Comparison of ENCODE assay signal across 8 mouse cellular contexts in the genomic region with DNA sequence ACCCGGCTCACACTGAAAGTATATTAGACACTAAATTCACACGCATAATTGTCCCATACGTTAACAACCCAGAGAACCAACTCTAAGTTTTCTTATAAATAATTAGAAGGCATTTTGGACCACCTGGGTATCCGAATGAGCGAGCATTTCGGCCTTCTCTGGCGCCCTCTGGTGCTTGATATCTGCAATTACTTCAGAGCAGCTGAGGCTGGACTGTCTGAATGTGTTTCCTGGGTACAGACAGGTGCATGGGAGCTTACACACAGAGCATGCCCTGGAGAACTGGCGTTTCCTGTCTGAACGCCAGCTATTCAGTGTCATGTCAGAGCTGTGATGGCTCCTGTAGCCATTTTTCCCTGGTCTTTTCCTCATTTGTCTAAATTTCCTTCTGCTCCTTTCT. TPM values are rescaled to one million over a fixed set of nuclear protein-coding genes. Genes with fewer than 3 reads are reported as not detected.
DNase-seq lines count a peak whose midpoint lies in the region; ATAC-seq lines count a peak whose summit lies in the region.
"Had no signal": no experiment of that assay in that cellular context is flagged by ENCODE, and none has a peak within 500 bp of the region (broad histone marks: within the 10 kb centered on the region; RNA-seq: fewer than 3 reads in every experiment).

No protein-coding gene starts in this region.

- no peaks in the 10 kb centered on the region for H3K9me3 ChIP-seq in neural tube, embryonic 11.5 days (ENCODE audit: control insufficient read depth, low read length)
- no peaks in the 10 kb centered on the region for H3K9me3 ChIP-seq in neural tube, embryonic 15.5 days (replicated peaks)
- H3K9me3 ChIP-seq in liver, embryonic 13.5 days (replicated peaks) = no peaks in the 10 kb centered on the region
- H3K9me3 ChIP-seq: heart, embryonic 13.5 days had no signal

- no peaks in the 10 kb centered on the region; the same call in 1 of the 2 replicates for H3K4me1 ChIP-seq in neural tube, embryonic 11.5 days (ENCODE audit: control insufficient read depth, insufficient read depth, low read length)
- peaks cover 9% of the 10 kb centered on the region for H3K4me1 ChIP-seq in neural tube, embryonic 15.5 days
- peaks cover 27% of the 10 kb centered on the region for H3K4me1 ChIP-seq in liver, embryonic 13.5 days (replicated peaks)

- H3K9ac ChIP-seq in neural tube, embryonic 11.5 days (ENCODE audit: low read length) = no peak overlapping the region
- no peak overlapping the region for H3K9ac ChIP-seq in neural tube, embryonic 15.5 days (replicated peaks)
- H3K9ac ChIP-seq in liver, embryonic 13.5 days = no peak overlapping the region
- H3K9ac ChIP-seq: heart, embryonic 13.5 days had no signal

- WGBS in neural tube, embryonic 11.5 days = 4% methylated on average over 9 of the region's 9 CpGs
- WGBS in neural tube, embryonic 15.5 days = 4% methylated on average over 9 of the region's 9 CpGs
- WGBS in liver, embryonic 13.5 days (ENCODE audit: insufficient replicate concordance) = 4% methylated on average over 9 of the region's 9 CpGs

- H3K4me3 ChIP-seq in neural tube, embryonic 11.5 days (ENCODE audit: low read depth, low read length) = no peak overlapping the region
- no peak overlapping the region for H3K4me3 ChIP-seq in neural tube, embryonic 15.5 days (replicated peaks)
- no peak overlapping the region for H3K4me3 ChIP-seq in liver, embryonic 13.5 days (replicated peaks)
- H3K4me3 ChIP-seq: heart, embryonic 13.5 days had no signal

- DNase-seq in neural tube, embryonic 11.5 days (ENCODE audit: low spot score) = peak; percentile 63
- peak; percentile 61 for DNase-seq in T-cell, adult 2 months (ENCODE audit: low spot score)
- peak; percentile 58 to 75 for DNase-seq in cerebellum, postnatal 25 days
- DNase-seq in heart, postnatal 14 days = peak; percentile 55 to 73
- peak; percentile 37 for DNase-seq in liver, embryonic 13.5 days
- DNase-seq in retina, postnatal 7 days (ENCODE audit: low read depth, low spot score) = peak; percentile 38

- H3K4me2 ChIP-seq in neural tube, embryonic 11.5 days (ENCODE audit: low read depth) = no peak overlapping the region
- no peak overlapping the region for H3K4me2 ChIP-seq in neural tube, embryonic 15.5 days
- H3K4me2 ChIP-seq in liver, embryonic 13.5 days = no peak overlapping the region
- H3K4me2 ChIP-seq: heart, embryonic 13.5 days had no signal

- peaks cover 70% of the 10 kb centered on the region for H3K27me3 ChIP-seq in neural tube, embryonic 11.5 days (ENCODE audit: control insufficient read depth, insufficient read depth, low read length)
- peaks cover 85% of the 10 kb centered on the region for H3K27me3 ChIP-seq in neural tube, embryonic 15.5 days (replicated peaks)
- peaks cover 24% of the 10 kb centered on the region for H3K27me3 ChIP-seq in liver, embryonic 13.5 days

- H3K27ac ChIP-seq in neural tube, embryonic 11.5 days (ENCODE audit: low read depth, low read length) = no peak overlapping the region
- no peak overlapping the region for H3K27ac ChIP-seq in neural tube, embryonic 15.5 days (replicated peaks)
- no peak overlapping the region for H3K27ac ChIP-seq in liver, embryonic 13.5 days
- H3K27ac ChIP-seq: heart, embryonic 13.5 days had no signal

- intact Hi-C loops in heart, postnatal 14 days (cut with DNase I) = loop anchor here (1.0 to 5.0 kb wide), 2 partner anchors 138 to 282 kb away; no protein-coding TSS in a partner anchor

- H3K36me3 ChIP-seq in neural tube, embryonic 11.5 days (ENCODE audit: control insufficient read depth, insufficient read depth, low read length) = no peaks in the 10 kb centered on the region
- H3K36me3 ChIP-seq in neural tube, embryonic 15.5 days = no peaks in the 10 kb centered on the region
- no peaks in the 10 kb centered on the region for H3K36me3 ChIP-seq in liver, embryonic 13.5 days
- H3K36me3 ChIP-seq: heart, embryonic 13.5 days had no signal

- ATAC-seq in neural tube, embryonic 11.5 days (ENCODE audit: insufficient read depth, low FRiP score, low TSS enrichment) = no peak
- no peak for ATAC-seq in neural tube, embryonic 15.5 days (ENCODE audit: low FRiP score)
- ATAC-seq in liver, embryonic 13.5 days (ENCODE audit: low read depth) = no peak

RNA-seq across cellular contexts. Expression of a gene that starts 4.1 kb away (rescaled TPM):
- polyA plus RNA-seq in neural tube, embryonic 11.5 days (2014; fragmentation: Nextera tagmentation; extraction: Ambion mirVana) = 3.2 and 3.4 TPM in 2 replicates
- 5.1 and 9.0 TPM in 2 replicates for polyA plus RNA-seq in neural tube, embryonic 15.5 days (2015; fragmentation: Nextera tagmentation; extraction: Ambion mirVana)
- 1 to 10 TPM; 5.3 to 6.9 TPM for total RNA-seq in heart, postnatal 14 days (2021)
- polyA plus RNA-seq in liver, embryonic 13.5 days (2015; fragmentation: Nextera tagmentation; extraction: Ambion mirVana) = 39.0 and 40.6 TPM in 2 replicates

RNA-seq across cellular contexts. Expression of a gene that starts 23.4 kb away (rescaled TPM):
- polyA plus RNA-seq in neural tube, embryonic 11.5 days (2014; fragmentation: Nextera tagmentation; extraction: Ambion mirVana) = 54.8 and 55.0 TPM in 2 replicates
- polyA plus RNA-seq in neural tube, embryonic 15.5 days (2015; fragmentation: Nextera tagmentation; extraction: Ambion mirVana) = 47.7 and 50.7 TPM in 2 replicates
- 10 to 100 TPM; 10.1 to 10.2 TPM for total RNA-seq in heart, postnatal 14 days (2021)
- polyA plus RNA-seq in liver, embryonic 13.5 days (2015; fragmentation: Nextera tagmentation; extraction: Ambion mirVana) = 32.3 and 36.4 TPM in 2 replicates
